Mouse (Mus musculus) ES-Bruce4 (cell line): ENCODE measurements around the gene AI413582.

Experiments used
- CTCF ChIP-seq: IDR thresholded peaks from one replicate; pipeline ENCODE4 v1.8.1; 2011; ENCODE audit warnings: low read depth, low read length
- EP300 ChIP-seq: IDR thresholded peaks from 2 replicates; pipeline ENCODE4 v1.6.1; 2011; ENCODE audit warnings: low read depth, low read length; ENCODE audit not compliant: insufficient read depth
- POLR2A ChIP-seq: IDR thresholded peaks from one replicate; pipeline ENCODE4 v1.8.1; 2011; ENCODE audit warnings: low read length; ENCODE audit not compliant: insufficient read depth

- TF ChIP-seq POLR2A (no peak), CTCF (no peak), EP300 (no peak)
Measured at GRCm38 (mm10) chr17:27580392-27581068, 15.0 kb upstream of the AI413582 start.
